Mouse (Mus musculus): ENCODE measurements at regions not wholly inside any gene's neighbourhood (a gene's known extent, or its start where the extent isn't known, plus 50 kb on each side); places are given as distances from the start of the nearest gene placed in this dataset.

GRCm38 (mm10) chr2:168371245-168371644, 89.7 kb upstream of the Kcng1 start:
- no peak for TF ChIP-seq POLR2A (IDR thresholded peaks at IDR 0.05; ENCODE audit: low read depth, low read length)
- TF ChIP-seq CTCF (IDR thresholded peaks at IDR 0.05; ENCODE audit: extremely low read depth, insufficient read length, insufficient replicate concordance, low read depth, low read length) = no peak

Measured in small intestine, adult 2 months (tissue).